Mouse (Mus musculus) lung, adult 2 months (tissue): ENCODE measurements at regions not wholly inside any gene's neighbourhood (a gene's known extent, or its start where the extent isn't known, plus 50 kb on each side); places are given as distances from the start of the nearest gene placed in this dataset.

Experiments used
- CTCF ChIP-seq: fragments of 200-500 bp; IDR thresholded peaks from 2 replicates; pipeline ENCODE4 v1.5.1; 2011; ENCODE audit warnings: mild to moderate bottlenecking, low read length, control low read depth; ENCODE audit not compliant: insufficient read depth
- POLR2A ChIP-seq: fragments of 200-500 bp; IDR thresholded peaks from 2 replicates; pipeline ENCODE4 v1.6.1; 2011; ENCODE audit warnings: low read depth, mild to moderate bottlenecking, control low read depth, low read length, borderline replicate concordance; ENCODE audit errors: extremely low read depth

GRCm38 (mm10) chrX:167015602-167016001 lies 193.5 kb downstream of the Tmsb4x start:
- TF ChIP-seq CTCF, result no peak
- no peak for TF ChIP-seq POLR2A
